Mouse (Mus musculus): ENCODE data around the gene Acbd5.
"Not testable (repeated sequence)": the region's sequence is repeated elsewhere in the genome, so short reads cannot be mapped to it uniquely, and the experiment has no call there.

Gene Acbd5

GRCm38 (mm10) chr2:23067552-23068369, at the start of gene Acbd5:
Gene Acbd5, plus strand, starts transcription at chr2:23068167.
- DNase-seq (ENCODE audit: low spot score), result peak; percentile 95

GRCm38 (mm10) chr2:23019170-23019569, 48.8 kb upstream of the Acbd5 start:
- no peak for DNase-seq (ENCODE audit: low spot score)

- DNase-seq (ENCODE audit: low spot score), result no peak
These were observed 46.6 kb upstream of the Acbd5 start for GRCm38 (mm10) chr2:23021320-23021719.

GRCm38 (mm10) chr2:23021721-23022120, 46.2 kb upstream of the Acbd5 start:
- peak; percentile 28 for DNase-seq (ENCODE audit: low spot score)

- DNase-seq (ENCODE audit: low spot score), result no peak
These were observed 44.9 kb upstream of the Acbd5 start for GRCm38 (mm10) chr2:23023023-23023422.

GRCm38 (mm10) chr2:23023714-23024282, 44.2 kb upstream of the Acbd5 start:
- no peak for DNase-seq (ENCODE audit: low spot score)

GRCm38 (mm10) chr2:23026379-23026778, 41.6 kb upstream of the Acbd5 start:
- DNase-seq (ENCODE audit: low spot score), result no peak

GRCm38 (mm10) chr2:23028826-23029225, 39.1 kb upstream of the Acbd5 start:
- no peak for DNase-seq (ENCODE audit: low spot score)

GRCm38 (mm10) chr2:23030631-23031030, 37.3 kb upstream of the Acbd5 start:
- no peak for DNase-seq (ENCODE audit: low spot score)

GRCm38 (mm10) chr2:23034692-23035435, 33.1 kb upstream of the Acbd5 start:
- no peak for DNase-seq (ENCODE audit: low spot score)

GRCm38 (mm10) chr2:23035467-23035866, 32.5 kb upstream of the Acbd5 start:
- DNase-seq (ENCODE audit: low spot score), result no peak

- DNase-seq (ENCODE audit: low spot score), result peak; percentile 59
These were observed 28.6 kb upstream of the Acbd5 start for GRCm38 (mm10) chr2:23039082-23040000.

GRCm38 (mm10) chr2:23040001-23040646, 27.8 kb upstream of the Acbd5 start, which contains the start of gene Abi1:
Gene Abi1, minus strand, starts transcription at chr2:23040241.
- DNase-seq (ENCODE audit: low spot score), result peak; percentile 94

- DNase-seq (ENCODE audit: low spot score), result not testable (repeated sequence)
These were observed 27.3 kb upstream of the Acbd5 start for GRCm38 (mm10) chr2:23040690-23041089.

- DNase-seq (ENCODE audit: low spot score), result no peak
These were observed 26.5 kb upstream of the Acbd5 start for GRCm38 (mm10) chr2:23041457-23041856.

GRCm38 (mm10) chr2:23042189-23042588, 25.8 kb upstream of the Acbd5 start:
- no peak for DNase-seq (ENCODE audit: low spot score)

- no peak for DNase-seq (ENCODE audit: low spot score)
These were observed 22.3 kb upstream of the Acbd5 start for GRCm38 (mm10) chr2:23045703-23046102.

GRCm38 (mm10) chr2:23048006-23048405, 20.0 kb upstream of the Acbd5 start:
- DNase-seq (ENCODE audit: low spot score), result no peak

- no peak for DNase-seq (ENCODE audit: low spot score)
These were observed 16.1 kb upstream of the Acbd5 start for GRCm38 (mm10) chr2:23051890-23052289.

- no peak for DNase-seq (ENCODE audit: low spot score)
These were observed 15.4 kb upstream of the Acbd5 start for GRCm38 (mm10) chr2:23052523-23052922.

GRCm38 (mm10) chr2:23068370-23068737, 387 bp downstream of the Acbd5 start:
- peak; percentile 46 for DNase-seq (ENCODE audit: low spot score)

Measured in c-Kit-positive CD71-positive TER-119-positive erythroid progenitor cells, embryonic 14.5 days (primary cell).